Mouse (Mus musculus) activated CD4-positive, CD25-positive, alpha-beta regulatory T cell, adult 4 months (primary cell): ENCODE results near the gene Dhx37. TPM values are rescaled to one million over a fixed set of nuclear protein-coding genes. Genes with fewer than 3 reads are reported as not detected.

Source experiments
- polyA plus RNA-seq, 2 experiments: library from polyadenylated mRNA; unstranded; fragments of 100-300 nt; shearing (Covaris generic); gene quantifications; one replicate each; pipeline ENCODE4 v1.2.1; 2017

Gene Dhx37
- polyA plus RNA-seq, 2 experiments from 2014 or later, result 6.1 to 13.8 TPM

Other genes starting within 250 kb of the Dhx37 start
- gene Scarb1, start 93.0 kb downstream of the Dhx37 start, polyA plus RNA-seq, result 1 to 10 TPM; 8.8 to 9.4 TPM
- gene Gm10382, start 44.8 kb downstream of the Dhx37 start, polyA plus RNA-seq, result 1 to 10 TPM in 1 of 2 experiments, under 1 TPM in 1; 0.68 to 1.1 TPM
- 1,000 to 10,000 TPM in 1 of 2 experiments, 100 to 1,000 TPM in 1; 706 to 1,210 TPM for gene Ubc, start 43.9 kb downstream of the Dhx37 start, polyA plus RNA-seq
- gene Bri3bp, start 7.4 kb upstream of the Dhx37 start, polyA plus RNA-seq, result 10 to 100 TPM; 13.7 to 14.3 TPM
- gene Aacs, start 41.7 kb upstream of the Dhx37 start, polyA plus RNA-seq, result 10 to 100 TPM; 18.0 to 36.4 TPM
- gene Tmem132b, start 97.7 kb upstream of the Dhx37 start, polyA plus RNA-seq, result not detected